Mouse (Mus musculus): ENCODE measurements around the gene Zfp777.

The Zfp777 gene

GRCm38 (mm10) chr6:48025905-48026660, 22.6 kb downstream of the Zfp777 start:
- in situ Hi-C loops (cut with MboI): no loop called here

- in situ Hi-C loops (cut with MboI): no loop called here
These were observed 23.7 kb downstream of the Zfp777 start for GRCm38 (mm10) chr6:48024994-48025345.

DNA sequence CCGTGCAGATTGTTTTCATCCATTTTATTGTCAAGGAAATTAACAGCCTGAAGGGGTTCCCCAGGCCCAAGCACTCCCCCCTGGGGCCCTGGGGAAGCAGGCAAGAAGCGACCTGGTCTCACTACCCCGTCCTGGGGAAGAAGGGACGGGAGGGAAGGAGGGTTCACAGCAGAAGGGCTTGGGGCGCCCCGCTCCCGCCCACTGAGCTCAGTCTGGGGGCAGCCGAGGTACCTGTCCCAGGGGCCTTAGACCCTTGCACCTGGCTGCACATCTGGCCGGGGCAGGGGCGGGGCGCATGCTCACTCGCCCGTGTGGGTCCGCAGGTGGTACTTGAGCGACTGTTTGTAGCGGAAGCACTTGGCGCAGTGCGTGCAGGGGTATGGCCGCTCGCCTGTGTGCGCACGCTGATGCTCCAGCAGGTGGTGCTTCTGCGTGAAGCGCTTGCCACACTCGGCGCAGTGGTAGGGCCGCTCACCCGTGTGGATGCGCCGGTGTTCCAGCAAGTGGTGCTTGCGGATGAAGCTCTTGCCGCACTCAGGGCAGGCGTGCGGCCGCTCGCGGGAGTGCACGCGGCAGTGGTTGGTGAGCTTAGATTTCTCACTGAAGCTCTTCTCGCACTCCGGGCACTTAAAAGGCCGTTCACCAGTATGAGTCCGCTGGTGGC, 24.2 kb downstream of the Zfp777 start:
- in situ Hi-C loops (cut with MboI): no loop called here

DNA sequence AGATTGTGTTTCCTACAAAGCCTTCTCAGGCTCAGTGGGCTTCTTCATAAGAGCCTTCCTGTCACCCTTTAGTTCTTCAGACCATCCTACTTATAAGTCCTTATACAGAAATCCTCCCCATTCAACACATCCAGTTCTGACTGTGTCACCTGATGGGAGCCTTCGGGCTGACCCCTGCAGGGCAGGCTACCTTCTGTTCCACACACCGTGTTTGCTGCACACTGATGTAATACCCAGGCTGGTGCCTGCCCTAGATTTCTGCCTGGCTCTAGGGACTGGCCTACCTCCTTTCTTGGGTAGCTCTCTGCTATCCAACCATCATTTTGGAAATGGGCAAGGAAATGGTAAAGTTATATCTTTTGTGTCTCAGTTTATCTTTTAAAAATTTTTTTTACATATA, 26.0 kb downstream of the Zfp777 start:
- in situ Hi-C loops (cut with MboI): no loop called here

- in situ Hi-C loops (cut with MboI): no loop called here
These were observed 27.0 kb downstream of the Zfp777 start for GRCm38 (mm10) chr6:48021678-48022077.

DNA sequence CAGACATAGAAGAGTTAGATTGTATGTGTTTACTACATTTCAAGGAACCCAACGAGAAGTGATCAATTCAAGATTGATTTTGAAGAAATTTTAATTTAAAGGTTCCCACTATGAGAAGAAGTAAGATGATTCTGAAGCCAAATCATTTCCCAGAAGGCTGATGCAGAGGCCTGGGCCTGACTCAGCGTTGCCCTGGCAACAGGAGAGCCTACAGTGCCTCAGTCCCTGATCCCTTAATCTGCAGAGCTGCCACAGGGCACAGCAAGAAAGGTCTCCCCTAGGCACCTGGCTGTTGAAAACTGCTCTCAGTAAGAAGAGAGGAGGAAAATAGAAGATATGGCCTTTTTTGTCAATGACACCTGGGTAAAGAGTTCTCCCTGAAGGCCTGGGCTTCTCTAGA, 28.7 kb downstream of the Zfp777 start:
- in situ Hi-C loops (cut with MboI): no loop called here

- in situ Hi-C loops (cut with MboI): no loop called here
These were observed 31.9 kb downstream of the Zfp777 start for GRCm38 (mm10) chr6:48016841-48017240.

GRCm38 (mm10) chr6:48016090-48016521, 32.6 kb downstream of the Zfp777 start:
- in situ Hi-C loops (cut with MboI): no loop called here

- in situ Hi-C loops (cut with MboI): no loop called here
These were observed 38.0 kb downstream of the Zfp777 start for GRCm38 (mm10) chr6:48010727-48011126.

DNA sequence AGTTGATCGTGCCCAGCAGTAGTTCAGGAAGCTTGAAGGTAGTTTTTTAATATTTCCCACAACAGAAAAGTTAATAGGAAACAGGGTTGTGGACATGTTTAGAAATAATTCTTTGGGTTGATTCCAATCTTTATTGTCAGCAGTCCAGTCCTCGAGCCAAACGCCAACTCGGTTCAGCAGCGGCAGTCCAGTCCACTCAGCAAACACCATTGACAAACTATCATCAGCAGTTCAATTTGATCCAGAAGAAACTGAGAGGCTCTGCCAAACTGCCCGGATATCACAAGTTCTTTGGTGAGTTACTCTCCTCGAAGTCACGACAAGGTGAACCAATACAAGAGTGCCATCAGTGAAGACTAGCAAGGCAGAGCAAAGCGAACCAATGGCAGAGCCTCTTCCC, 53.0 kb downstream of the Zfp777 start:
- in situ Hi-C loops (cut with MboI): no loop called here

- in situ Hi-C loops (cut with MboI): no loop called here
These were observed 64.8 kb downstream of the Zfp777 start for GRCm38 (mm10) chr6:47983936-47984335.

DNA sequence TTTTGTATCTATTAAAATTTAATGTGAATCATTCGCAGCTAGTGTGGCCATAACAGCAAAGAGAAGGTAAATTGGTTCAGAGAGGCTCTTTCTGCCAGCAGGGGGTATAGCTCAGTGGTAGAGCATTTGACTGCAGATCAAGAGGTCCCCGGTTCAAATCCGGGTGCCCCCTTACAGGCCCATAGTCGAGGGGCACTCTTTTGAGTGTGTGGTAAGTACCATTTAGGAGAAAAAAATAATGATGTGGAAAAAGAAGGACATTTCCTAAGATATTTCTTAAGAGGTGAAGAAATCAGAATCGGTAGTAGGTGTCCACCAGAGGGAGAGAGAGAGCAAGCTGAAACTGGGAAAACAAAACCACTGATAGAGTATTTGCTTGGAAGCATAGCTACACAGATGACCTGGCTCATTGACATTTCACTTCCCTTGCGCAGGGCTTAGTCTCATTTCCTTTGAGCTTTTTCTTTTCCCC, 69.8 kb downstream of the Zfp777 start:
- in situ Hi-C loops (cut with MboI): no loop called here

- in situ Hi-C loops (cut with MboI): no loop called here
These were observed 74.1 kb downstream of the Zfp777 start for GRCm38 (mm10) chr6:47974599-47974998.
